Mouse (Mus musculus) olfactory bulb, adult 2 months (tissue): ENCODE results near the gene Pcolce2.

Experiments
- CTCF ChIP-seq: fragments of 200-500 bp; IDR thresholded peaks from 2 replicates; pipeline ENCODE4 v1.5.1; 2012; ENCODE audit warnings: low read depth, mild to moderate bottlenecking, low read length, moderate library complexity; ENCODE audit not compliant: insufficient read depth
- POLR2A ChIP-seq: fragments of 200-500 bp; IDR thresholded peaks from 2 replicates; pipeline ENCODE4 v1.6.1; 2012; ENCODE audit warnings: mild to moderate bottlenecking, low read depth, low read length, moderate library complexity; ENCODE audit not compliant: insufficient read depth

- TF ChIP-seq CTCF (no peak), POLR2A (no peak)
Measured at GRCm38 (mm10) chr9:95657941-95658340, 20.5 kb downstream of the Pcolce2 start.
